Mouse (Mus musculus) embryonic facial prominence, embryonic 11.5 days (tissue): ENCODE measurements around the gene Krt28. TPM values are rescaled to one million over a fixed set of nuclear protein-coding genes. Genes with fewer than 3 reads are reported as not detected.

Source experiments
- ATAC-seq: fragments of 200-750 bp; cut with Nextera tagmentation; replicated peaks from 2 replicates; pipeline ENCODE4 v1.8.0; 2017; ENCODE audit warnings: low read depth; ENCODE audit not compliant: insufficient number of reproducible peaks, low FRiP score, low TSS enrichment
- DNase-seq: peaks from one replicate; pipeline ENCODE4 v3.0.0-alpha.2; 2015; ENCODE audit warnings: low spot score
- H3K27ac ChIP-seq: fragments of 300-500 bp; sonication (generic); replicated peaks from 2 replicates; pipeline ENCODE4 v1.5.1; 2014; ENCODE audit warnings: mild to moderate bottlenecking, low read depth, low read length, control low read depth
- H3K27me3 ChIP-seq: fragments of 300-500 bp; sonication (generic); 2 replicates; pipeline ENCODE4 v1.6.1; 2014; ENCODE audit warnings: mild to moderate bottlenecking, low read length, moderate library complexity, mixed read lengths; ENCODE audit not compliant: control insufficient read depth, insufficient read depth
- H3K36me3 ChIP-seq: fragments of 300-500 bp; sonication (generic); replicated peaks from 2 replicates; pipeline ENCODE4 v1.6.1; 2014; ENCODE audit warnings: low read depth, mild to moderate bottlenecking, low read length, moderate library complexity, mixed read lengths; ENCODE audit not compliant: control insufficient read depth, insufficient read depth
- H3K4me1 ChIP-seq: fragments of 300-500 bp; sonication (generic); 2 replicates; pipeline ENCODE4 v1.6.1; 2014; ENCODE audit warnings: low read length, mixed read lengths; ENCODE audit not compliant: control insufficient read depth, insufficient read depth
- H3K4me2 ChIP-seq: fragments of 300-500 bp; sonication (generic); 2 replicates; pipeline ENCODE4 v1.6.1; 2014; ENCODE audit warnings: low read depth, mild to moderate bottlenecking, control low read depth, low read length, moderate library complexity
- H3K4me3 ChIP-seq: fragments of 300-500 bp; sonication (generic); 2 replicates; pipeline ENCODE4 v1.5.1; 2014; ENCODE audit warnings: low read depth, low read length, control low read depth
- H3K9ac ChIP-seq: fragments of 300-500 bp; sonication (generic); replicated peaks from 2 replicates; pipeline ENCODE4 v1.6.1; 2014; ENCODE audit warnings: mild to moderate bottlenecking, control low read depth, low read length
- H3K9me3 ChIP-seq: fragments of 300-500 bp; sonication (generic); replicated peaks from 2 replicates; pipeline ENCODE4 v1.6.1; 2016; ENCODE audit warnings: mild to moderate bottlenecking, low read length, inconsistent platforms, mixed read lengths; ENCODE audit not compliant: control insufficient read depth
- whole genome bisulfite sequencing: fragments of 180-500 bp; shearing (Covaris S2); extraction: QIAGEN DNeasy Blood & Tissue Kit; methylation state at CpG from one replicate; pipeline ENCODE4 v1.1.7; 2014; 5-methylcytosine and 5-hydroxymethylcytosine counted together
- polyA plus RNA-seq: library from polyadenylated mRNA; unstranded; fragments of >200 nt; fragmentation: Nextera tagmentation; extraction: Ambion mirVana; gene quantifications from 2 replicates; pipeline ENCODE4 v1.2.1, GENCODE M21; 2014

Gene Krt28
- polyA plus RNA-seq, 1 experiment from 2014 or later, result 0.34 TPM

DNA sequence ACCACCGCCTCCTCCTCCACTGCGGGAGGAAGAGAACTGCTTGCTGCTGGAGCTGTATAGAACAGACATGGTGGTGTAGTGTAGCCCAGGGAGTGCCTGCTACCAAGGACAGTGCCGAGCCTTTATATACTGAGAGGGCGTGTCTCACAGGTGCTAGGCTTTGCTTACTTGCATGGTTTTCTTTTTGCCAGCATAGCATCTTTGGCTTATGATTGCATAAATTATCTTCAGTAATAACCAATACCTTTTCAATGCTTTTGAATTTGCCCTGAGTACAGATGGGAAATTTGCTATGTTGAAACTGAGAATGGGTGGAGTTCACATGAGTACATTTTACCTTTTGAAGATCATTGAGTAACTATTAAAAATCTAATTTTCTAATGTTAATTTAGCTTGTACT lies 14.6 kb upstream of the Krt28 start, which contains the start of gene Krt10:
Gene Krt10, minus strand, starts transcription at position 101 of the 400 bp plus-strand sequence.
- DNase-seq (no peak), ATAC-seq (no peak)
- no peak within 1 kb of the TSS for H3K27ac ChIP-seq
- no peaks in the 10 kb centered on the region for H3K4me1 ChIP-seq
- no peak within 1 kb of the TSS for H3K4me2 ChIP-seq
- H3K36me3 ChIP-seq, result no peaks in the 10 kb centered on the region
- no peak within 1 kb of the TSS for H3K9ac ChIP-seq
- H3K9me3 ChIP-seq, result no peaks in the 10 kb centered on the region
- no peak within 1 kb of the TSS for H3K4me3 ChIP-seq
- no peaks in the 10 kb centered on the region for H3K27me3 ChIP-seq
- 74% methylated on average over 4 of the region's 4 CpGs for WGBS

DNA sequence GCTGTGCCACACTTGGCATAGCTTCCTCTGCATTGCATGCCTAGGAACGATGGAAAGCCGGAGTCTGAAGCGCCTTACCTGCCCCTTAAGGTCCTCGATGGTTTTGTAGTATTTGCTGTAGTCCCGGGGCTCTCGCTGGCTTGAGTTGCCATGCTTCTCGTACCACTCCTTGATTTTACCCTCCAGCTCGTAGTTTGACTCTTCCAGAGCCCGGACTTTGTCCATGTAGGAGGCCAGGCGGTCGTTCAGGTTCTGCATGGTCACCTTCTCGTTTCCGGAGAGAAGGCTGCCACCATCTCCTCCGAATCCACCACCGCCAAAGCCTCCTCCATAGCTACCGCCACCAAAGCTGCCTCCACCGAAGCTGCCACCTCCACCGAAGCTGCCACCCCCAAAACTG lies 14.0 kb upstream of the Krt28 start:
- no peak overlapping the region for H3K4me2 ChIP-seq
- 93% methylated on average over 18 of the region's 18 CpGs for WGBS
- H3K27me3 ChIP-seq, result no peaks in the 10 kb centered on the region
- H3K9ac ChIP-seq, result no peak overlapping the region
- H3K36me3 ChIP-seq, result no peaks in the 10 kb centered on the region
- DNase-seq, result no peak
- ATAC-seq, result no peak
- no peak overlapping the region for H3K27ac ChIP-seq
- H3K9me3 ChIP-seq, result no peaks in the 10 kb centered on the region
- no peak overlapping the region for H3K4me3 ChIP-seq
- no peaks in the 10 kb centered on the region for H3K4me1 ChIP-seq

- Histone ChIP-seq H3K36me3 (no peaks in the 10 kb centered on the region), H3K9me3 (no peaks in the 10 kb centered on the region), H3K4me3 (peak overlapping the region; percentile 57), H3K4me2 (peak overlapping the region; percentile 63), H3K27me3 (no peaks in the 10 kb centered on the region), H3K27ac (peak overlapping the region; percentile 97), H3K4me1 (no peaks in the 10 kb centered on the region), H3K9ac (peak overlapping the region; percentile 76)
- 2% methylated on average over 71 of the region's 71 CpGs for WGBS
- peak; percentile 88 for DNase-seq
- peak; percentile 72; the same call in 1 of the 2 replicates for ATAC-seq
These were observed 11.4 kb upstream of the Krt28 start for GRCm38 (mm10) chr11:99385813-99386721.

- ATAC-seq, result no peak
These were observed 4.9 kb upstream of the Krt28 start for GRCm38 (mm10) chr11:99379568-99379967.

GRCm38 (mm10) chr11:99369853-99370451 lies 4.8 kb downstream of the Krt28 start:
- Histone ChIP-seq H3K9ac (no peak overlapping the region), H3K36me3 (no peaks in the 10 kb centered on the region), H3K9me3 (no peaks in the 10 kb centered on the region), H3K4me1 (no peaks in the 10 kb centered on the region), H3K4me3 (no peak overlapping the region), H3K27me3 (no peaks in the 10 kb centered on the region), H3K4me2 (no peak overlapping the region), H3K27ac (no peak overlapping the region)
- 87% methylated on average over 8 of the region's 8 CpGs for WGBS
- DNase-seq (no peak), ATAC-seq (no peak)

More at GRCm38 (mm10) chr11:99379568-99379967, 4.9 kb upstream of the Krt28 start:
- no peaks in the 10 kb centered on the region for H3K4me1 ChIP-seq
- H3K9me3 ChIP-seq, result no peaks in the 10 kb centered on the region
- H3K9ac ChIP-seq, result no peak overlapping the region
- no peaks in the 10 kb centered on the region for H3K36me3 ChIP-seq
- no peak overlapping the region for H3K4me3 ChIP-seq
- WGBS, result 16% methylated on average over 5 of the region's 5 CpGs
- peak; percentile 77 for DNase-seq
- no peak overlapping the region for H3K4me2 ChIP-seq
- no peaks in the 10 kb centered on the region for H3K27me3 ChIP-seq
- no peak overlapping the region for H3K27ac ChIP-seq

DNA sequence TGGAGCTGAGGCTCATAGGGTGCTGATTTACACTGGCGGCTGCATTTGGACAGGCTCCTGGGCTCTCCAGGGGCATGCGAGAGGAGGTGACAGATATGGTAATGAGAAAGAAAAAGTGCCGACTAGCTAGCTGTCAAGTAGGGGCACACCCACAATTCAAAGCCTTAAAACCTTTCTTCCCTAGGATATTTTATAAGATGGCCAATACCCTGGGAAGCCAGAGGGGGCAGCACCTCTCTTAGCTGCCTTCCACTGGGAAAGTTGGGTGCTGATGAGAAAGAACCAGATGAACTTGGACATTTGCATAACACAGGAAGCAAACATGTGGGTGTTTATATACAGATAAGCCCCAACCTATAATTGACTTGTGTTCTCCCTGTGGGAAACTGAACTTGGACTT lies 5.5 kb downstream of the Krt28 start:
- H3K9ac ChIP-seq, result no peak overlapping the region
- no peaks in the 10 kb centered on the region for H3K9me3 ChIP-seq
- no peaks in the 10 kb centered on the region for H3K36me3 ChIP-seq
- H3K27ac ChIP-seq, result no peak overlapping the region
- H3K4me1 ChIP-seq, result no peaks in the 10 kb centered on the region
- H3K4me3 ChIP-seq, result no peak overlapping the region
- no peaks in the 10 kb centered on the region for H3K27me3 ChIP-seq
- no peak for ATAC-seq
- WGBS, result 27% methylated on average over 3 of the region's 3 CpGs
- peak; percentile 45 for DNase-seq
- H3K4me2 ChIP-seq, result no peak overlapping the region

GRCm38 (mm10) chr11:99366791-99367190 lies 7.9 kb downstream of the Krt28 start:
- Histone ChIP-seq H3K27ac (no peak overlapping the region), H3K4me1 (no peaks in the 10 kb centered on the region), H3K4me3 (no peak overlapping the region), H3K36me3 (no peaks in the 10 kb centered on the region), H3K9ac (no peak overlapping the region), H3K4me2 (no peak overlapping the region), H3K9me3 (no peaks in the 10 kb centered on the region), H3K27me3 (no peaks in the 10 kb centered on the region)
- ATAC-seq, result no peak
- WGBS, result 43% methylated on average over 10 of the region's 10 CpGs
- peak; percentile 11 for DNase-seq

GRCm38 (mm10) chr11:99364412-99364811 lies 10.3 kb downstream of the Krt28 start:
- 24% methylated on average over 9 of the region's 9 CpGs for WGBS
- no peak overlapping the region for H3K4me3 ChIP-seq
- no peak overlapping the region for H3K27ac ChIP-seq
- no peaks in the 10 kb centered on the region for H3K4me1 ChIP-seq
- H3K36me3 ChIP-seq, result no peaks in the 10 kb centered on the region
- ATAC-seq, result no peak
- no peaks in the 10 kb centered on the region for H3K9me3 ChIP-seq
- no peaks in the 10 kb centered on the region for H3K27me3 ChIP-seq
- H3K4me2 ChIP-seq, result no peak overlapping the region
- peak; percentile 77 for DNase-seq
- no peak overlapping the region for H3K9ac ChIP-seq
